Mouse (Mus musculus): ENCODE data around the gene Mmp28. TPM values are rescaled to one million over a fixed set of nuclear protein-coding genes. Genes with fewer than 3 reads are reported as not detected.

The Mmp28 gene
- polyA plus RNA-seq (2014; fragmentation: Illumina TruSeq; extraction: RNeasy Lipid Tissue Mini Kit (QIAGEN cat#74804); ENCODE audit: low read depth, low replicate concordance), result not detected

DNA sequence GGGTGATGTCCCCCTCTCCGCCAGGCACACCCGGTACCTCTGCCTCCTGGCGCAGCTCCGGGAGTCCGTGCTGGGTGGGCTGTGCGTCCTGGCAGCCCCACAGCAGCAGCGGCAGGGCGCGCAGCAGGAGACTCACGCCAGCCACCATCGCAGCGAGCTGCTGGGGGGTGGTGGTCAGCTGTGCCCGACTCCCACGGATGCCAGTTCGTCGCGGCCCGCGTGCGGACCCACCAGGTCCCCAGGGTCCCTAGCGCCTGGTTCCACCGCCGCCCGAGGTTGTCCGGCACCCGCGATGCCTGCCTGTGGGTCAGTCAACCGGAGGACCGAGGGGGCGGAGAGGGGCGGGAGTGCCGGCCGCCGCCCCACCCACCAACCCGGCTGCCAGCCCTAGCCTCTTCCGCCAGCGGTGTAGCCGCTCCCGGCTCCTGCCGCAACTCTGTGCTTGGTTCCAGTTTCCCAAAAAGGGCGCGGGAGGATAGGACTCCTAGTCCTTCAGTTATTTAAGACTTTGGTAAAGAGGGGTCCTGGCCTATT lies at the start of gene Mmp28:
TSS of gene Mmp28 (minus strand) at position 361 of the 534 bp plus-strand sequence.

DNA sequence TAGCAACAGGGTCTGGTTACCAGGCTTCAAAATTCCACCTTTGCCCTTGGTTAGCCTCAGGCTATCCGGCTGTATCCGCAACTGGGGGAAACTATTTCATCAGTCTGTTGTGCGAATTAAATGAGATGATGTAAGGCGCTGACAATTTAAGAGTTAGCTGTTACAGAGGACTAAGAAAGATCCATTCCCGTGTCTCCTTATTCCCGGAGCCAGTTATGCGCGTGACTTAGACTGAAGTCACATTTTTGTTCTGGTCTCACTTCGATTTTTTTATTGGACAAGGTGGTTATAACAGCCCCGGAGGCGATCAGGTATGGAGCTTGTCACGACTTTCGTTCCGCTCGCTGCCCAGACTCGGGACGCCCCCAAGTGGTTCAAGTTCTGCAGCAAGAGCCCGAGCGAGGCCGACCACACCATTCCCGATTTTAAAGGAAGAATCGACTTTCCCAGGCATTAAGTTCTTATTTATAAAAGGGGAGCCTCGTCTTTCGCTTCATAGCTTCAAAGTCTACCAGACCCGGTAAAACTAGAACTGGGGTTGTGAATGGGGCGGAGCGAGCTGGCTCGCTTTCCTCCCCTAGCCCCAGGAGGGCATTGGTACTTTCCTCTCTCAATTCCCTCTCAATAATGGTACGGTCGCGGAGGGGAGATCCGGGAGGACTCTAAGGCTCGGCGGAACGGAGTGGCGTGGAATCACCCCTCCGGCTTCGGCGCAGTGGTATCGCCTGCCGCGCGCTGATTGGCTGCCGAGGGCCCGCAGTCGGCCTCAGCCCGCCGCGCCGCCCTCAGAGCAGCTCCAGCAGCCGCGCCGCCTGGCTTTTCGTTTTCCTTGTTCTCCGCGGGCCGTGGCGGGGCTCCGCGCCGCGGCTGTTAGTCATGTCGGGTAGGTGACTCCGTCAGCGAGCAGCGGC lies 9.7 kb upstream of the Mmp28 start, which contains the start of gene Taf15:
TSS of gene Taf15 (plus strand) at position 763 of the 911 bp plus-strand sequence.

GRCm38 (mm10) chr11:83437377-83437776 lies 25.5 kb downstream of the Mmp28 start, which contains the start of gene 1700020L24Rik:
1700020L24Rik (plus strand) TSS chr11:83437677.

DNA sequence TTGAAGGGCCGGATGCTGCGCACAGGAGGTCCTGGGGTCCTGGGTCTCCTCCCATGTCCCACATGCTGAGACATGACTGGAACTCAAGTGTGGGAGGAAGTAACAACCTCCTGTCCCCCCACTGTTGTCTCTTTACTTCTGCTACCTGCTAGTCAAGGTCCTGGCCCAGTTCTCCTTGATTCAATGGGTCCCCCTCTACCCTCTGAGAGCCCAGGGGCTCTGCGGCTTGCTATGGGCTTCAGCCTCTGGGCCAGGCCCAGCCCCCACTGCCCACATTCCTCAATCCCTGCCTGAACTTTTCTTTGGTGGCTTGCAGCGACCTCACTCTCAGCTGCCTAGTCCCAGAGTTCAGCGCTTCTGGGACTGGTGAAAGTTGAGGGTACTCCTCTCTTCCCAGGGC lies 33.5 kb downstream of the Mmp28 start, which contains the start of gene Gas2l2:
TSS of gene Gas2l2 (minus strand) at position 101 of the 400 bp plus-strand sequence.

DNA sequence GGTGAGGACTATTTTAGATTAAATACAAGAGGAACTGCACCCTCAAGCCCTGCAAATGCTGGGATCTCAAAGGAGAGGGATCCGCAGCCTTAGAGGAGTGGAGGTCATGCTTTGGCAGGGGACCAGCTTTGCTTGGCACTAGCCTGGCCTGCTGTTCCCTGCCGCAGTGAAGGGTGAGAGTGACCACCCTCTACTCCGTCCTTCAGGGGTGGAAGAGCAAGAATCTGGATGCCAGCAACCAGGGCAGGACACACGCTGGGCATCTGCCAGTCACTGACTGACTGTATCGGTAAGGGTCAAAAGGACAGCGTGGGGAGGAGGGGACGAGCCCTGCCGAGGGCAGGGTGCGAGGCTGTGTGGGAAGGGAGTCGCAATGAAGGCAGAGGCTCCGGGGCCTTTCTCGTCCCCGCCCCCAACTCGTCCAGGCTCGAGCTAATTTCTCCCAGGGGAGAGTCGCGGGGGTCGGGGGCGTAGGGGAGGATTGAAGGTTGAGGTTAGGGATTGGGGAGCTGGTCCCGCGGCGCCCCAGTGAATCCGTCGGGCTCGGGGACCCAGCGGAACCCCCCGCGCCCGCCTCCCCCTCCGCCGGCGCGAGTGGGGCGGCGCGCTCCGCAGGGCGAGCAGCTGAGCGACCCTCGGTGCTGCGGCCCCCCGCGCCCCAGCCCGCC lies 53.6 kb downstream of the Mmp28 start, which contains the start of gene Rasl10b:
TSS of gene Rasl10b (plus strand) at position 51 of the 668 bp plus-strand sequence.

Other genes starting within 250 kb of the Mmp28 start
- gene Slfn14, start 176.3 kb downstream of the Mmp28 start, polyA plus RNA-seq (2014; fragmentation: Illumina TruSeq; extraction: RNeasy Lipid Tissue Mini Kit (QIAGEN cat#74804); ENCODE audit: low read depth, low replicate concordance), result not detected
- gene Ap2b1, start 164.0 kb downstream of the Mmp28 start, polyA plus RNA-seq (2014; fragmentation: Illumina TruSeq; extraction: RNeasy Lipid Tissue Mini Kit (QIAGEN cat#74804); ENCODE audit: low read depth, low replicate concordance), result 14.0 TPM
- 25.0 TPM for gene Pex12, start 160.5 kb downstream of the Mmp28 start, polyA plus RNA-seq (2014; fragmentation: Illumina TruSeq; extraction: RNeasy Lipid Tissue Mini Kit (QIAGEN cat#74804); ENCODE audit: low read depth, low replicate concordance)
- gene Rasl10b, start 53.9 kb downstream of the Mmp28 start, polyA plus RNA-seq (2014; fragmentation: Illumina TruSeq; extraction: RNeasy Lipid Tissue Mini Kit (QIAGEN cat#74804); ENCODE audit: low read depth, low replicate concordance), result not detected
- gene Gas2l2, start 33.6 kb downstream of the Mmp28 start, polyA plus RNA-seq (2014; fragmentation: Illumina TruSeq; extraction: RNeasy Lipid Tissue Mini Kit (QIAGEN cat#74804); ENCODE audit: low read depth, low replicate concordance), result not detected
- not detected for gene 1700020L24Rik, start 25.4 kb downstream of the Mmp28 start, polyA plus RNA-seq (2014; fragmentation: Illumina TruSeq; extraction: RNeasy Lipid Tissue Mini Kit (QIAGEN cat#74804); ENCODE audit: low read depth, low replicate concordance)
- gene Taf15, start 10.0 kb upstream of the Mmp28 start, polyA plus RNA-seq (2014; fragmentation: Illumina TruSeq; extraction: RNeasy Lipid Tissue Mini Kit (QIAGEN cat#74804); ENCODE audit: low read depth, low replicate concordance), result 112 TPM
- gene Heatr9, start 59.1 kb upstream of the Mmp28 start, polyA plus RNA-seq (2014; fragmentation: Illumina TruSeq; extraction: RNeasy Lipid Tissue Mini Kit (QIAGEN cat#74804); ENCODE audit: low read depth, low replicate concordance), result not detected
- gene Ccl5, start 67.4 kb upstream of the Mmp28 start, polyA plus RNA-seq (2014; fragmentation: Illumina TruSeq; extraction: RNeasy Lipid Tissue Mini Kit (QIAGEN cat#74804); ENCODE audit: low read depth, low replicate concordance), result 2.0 TPM
- gene Ccl9, start 115.6 kb upstream of the Mmp28 start, polyA plus RNA-seq (2014; fragmentation: Illumina TruSeq; extraction: RNeasy Lipid Tissue Mini Kit (QIAGEN cat#74804); ENCODE audit: low read depth, low replicate concordance), result 188 TPM
- 19.0 TPM for gene Ccl6, start 130.0 kb upstream of the Mmp28 start, polyA plus RNA-seq (2014; fragmentation: Illumina TruSeq; extraction: RNeasy Lipid Tissue Mini Kit (QIAGEN cat#74804); ENCODE audit: low read depth, low replicate concordance)
- not detected for gene Rpl9-ps1, start 182.6 kb upstream of the Mmp28 start, polyA plus RNA-seq (2014; fragmentation: Illumina TruSeq; extraction: RNeasy Lipid Tissue Mini Kit (QIAGEN cat#74804); ENCODE audit: low read depth, low replicate concordance)
- 0.58 TPM for gene Ccl3, start 186.3 kb upstream of the Mmp28 start, polyA plus RNA-seq (2014; fragmentation: Illumina TruSeq; extraction: RNeasy Lipid Tissue Mini Kit (QIAGEN cat#74804); ENCODE audit: low read depth, low replicate concordance)
- not detected for gene Ccl4, start 199.5 kb upstream of the Mmp28 start, polyA plus RNA-seq (2014; fragmentation: Illumina TruSeq; extraction: RNeasy Lipid Tissue Mini Kit (QIAGEN cat#74804); ENCODE audit: low read depth, low replicate concordance)
- gene Wfdc17, start 240.9 kb upstream of the Mmp28 start, polyA plus RNA-seq (2014; fragmentation: Illumina TruSeq; extraction: RNeasy Lipid Tissue Mini Kit (QIAGEN cat#74804); ENCODE audit: low read depth, low replicate concordance), result 88.0 TPM
- gene Wfdc18, start 245.9 kb upstream of the Mmp28 start, polyA plus RNA-seq (2014; fragmentation: Illumina TruSeq; extraction: RNeasy Lipid Tissue Mini Kit (QIAGEN cat#74804); ENCODE audit: low read depth, low replicate concordance), result not detected